ENCODE assay signal across 7 mouse cellular contexts in genomic region chr4:155803340-155804041, GRCm38 (mm10). TPM values are rescaled to one million over a fixed set of nuclear protein-coding genes. Genes with fewer than 3 reads are reported as not detected.
DNase-seq lines count a peak whose midpoint lies in the region; ATAC-seq lines count a peak whose summit lies in the region.

No protein-coding gene starts in this region.

- DNase-seq in adrenal gland, adult 8-10 months, result peak; percentile 92
- DNase-seq in embryo, embryonic 9.5 days (ENCODE audit: extremely low spot score), result peak; percentile 96
- peak; percentile 91 for DNase-seq in kidney, adult 11 months
- DNase-seq in limb, embryonic 10.5 days (ENCODE audit: low spot score), result peak; percentile 98
- DNase-seq in spleen, adult 12 weeks (ENCODE audit: low spot score), result peak; percentile 92

- peak overlapping the region; percentile 87 for H3K27ac ChIP-seq in limb, embryonic 10.5 days
- peak overlapping the region; percentile 71 for H3K27ac ChIP-seq in midbrain, embryonic 13.5 days

- H3K9ac ChIP-seq in midbrain, embryonic 13.5 days (replicated peaks), result peak overlapping the region; percentile 87

- ATAC-seq in granulocyte monocyte progenitor cell, adult 5-6 weeks (replicated peaks; ENCODE audit: poor library complexity, severe bottlenecking), result peak; percentile 98
- ATAC-seq in midbrain, embryonic 13.5 days, result peak; percentile 99

- WGBS in limb, embryonic 10.5 days, result under 1% methylated on average over 58 of the region's 58 CpGs
- WGBS in midbrain, embryonic 13.5 days, result 1% methylated on average over 58 of the region's 58 CpGs

- peaks cover 39% of the 10 kb centered on the region for H3K36me3 ChIP-seq in limb, embryonic 10.5 days
- H3K36me3 ChIP-seq in midbrain, embryonic 13.5 days, result peaks cover 20% of the 10 kb centered on the region

- peak overlapping the region; percentile 83 for H3K4me2 ChIP-seq in midbrain, embryonic 13.5 days (replicated peaks)

- peak overlapping the region; percentile 95 for H3K4me3 ChIP-seq in limb, embryonic 10.5 days
- peak overlapping the region; percentile 96 for H3K4me3 ChIP-seq in midbrain, embryonic 13.5 days (replicated peaks)

- H3K27me3 ChIP-seq in limb, embryonic 10.5 days (ENCODE audit: low read depth, poor library complexity, severe bottlenecking), result no peaks in the 10 kb centered on the region
- no peaks in the 10 kb centered on the region for H3K27me3 ChIP-seq in midbrain, embryonic 13.5 days

- no peaks in the 10 kb centered on the region for H3K9me3 ChIP-seq in limb, embryonic 10.5 days (replicated peaks)
- no peaks in the 10 kb centered on the region for H3K9me3 ChIP-seq in midbrain, embryonic 13.5 days

- peaks cover 19% of the 10 kb centered on the region for H3K4me1 ChIP-seq in limb, embryonic 10.5 days
- peaks cover 19% of the 10 kb centered on the region for H3K4me1 ChIP-seq in midbrain, embryonic 13.5 days (replicated peaks)

RNA-seq across cellular contexts. Expression of gene Mrpl20, which starts 0.8 kb away (rescaled TPM):
- 100 to 1,000 TPM; 102 to 144 (median 126) TPM for total RNA-seq in adrenal gland, adult 8-10 months (2022)
- 191 and 198 TPM in 2 replicates for total RNA-seq in granulocyte monocyte progenitor cell, adult 5-6 weeks (2014; fragmentation: Nextera tagmentation)
- total RNA-seq in granulocyte monocyte progenitor cell, adult 5-6 weeks (2017), result 84.2 and 91.1 TPM in 2 replicates
- 246 and 297 TPM in 2 replicates for polyA plus RNA-seq in limb, embryonic 10.5 days (2016; fragmentation: Nextera tagmentation; extraction: Ambion mirVana)
- 259 and 262 TPM in 2 replicates for polyA plus RNA-seq in midbrain, embryonic 13.5 days (2015; fragmentation: Nextera tagmentation; extraction: Ambion mirVana)

RNA-seq across cellular contexts. Expression of gene Ccnl2, which starts 8.8 kb away (rescaled TPM):
- 100 to 1,000 TPM in 3 of 4 experiments, 10 to 100 TPM in 1; 88.5 to 164 (median 122) TPM for total RNA-seq in adrenal gland, adult 8-10 months (2022)
- total RNA-seq in granulocyte monocyte progenitor cell, adult 5-6 weeks (2014; fragmentation: Nextera tagmentation), result 94.6 and 104 TPM in 2 replicates
- 75.5 and 84.0 TPM in 2 replicates for total RNA-seq in granulocyte monocyte progenitor cell, adult 5-6 weeks (2017)
- polyA plus RNA-seq in limb, embryonic 10.5 days (2016; fragmentation: Nextera tagmentation; extraction: Ambion mirVana), result 174 and 196 TPM in 2 replicates
- polyA plus RNA-seq in midbrain, embryonic 13.5 days (2015; fragmentation: Nextera tagmentation; extraction: Ambion mirVana), result 182 and 189 TPM in 2 replicates

RNA-seq across cellular contexts. Expression of gene Ankrd65, which starts 13.3 kb away (rescaled TPM):
- total RNA-seq in adrenal gland, adult 8-10 months (2022), result not detected
- not detected in 2 replicates for total RNA-seq in granulocyte monocyte progenitor cell, adult 5-6 weeks (2014; fragmentation: Nextera tagmentation)
- total RNA-seq in granulocyte monocyte progenitor cell, adult 5-6 weeks (2017), result not detected in 2 replicates
- 0.18 TPM in 1 of 2 replicates, not detected in the other for polyA plus RNA-seq in limb, embryonic 10.5 days (2016; fragmentation: Nextera tagmentation; extraction: Ambion mirVana)
- not detected in 2 replicates for polyA plus RNA-seq in midbrain, embryonic 13.5 days (2015; fragmentation: Nextera tagmentation; extraction: Ambion mirVana)

RNA-seq across cellular contexts. Expression of gene Tmem88b, which starts 17.8 kb away (rescaled TPM):
- 1 to 10 TPM in 1 of 4 experiments, under 1 TPM in 3; 0.17 to 1.0 (median 0.62) TPM for total RNA-seq in adrenal gland, adult 8-10 months (2022)
- total RNA-seq in granulocyte monocyte progenitor cell, adult 5-6 weeks (2014; fragmentation: Nextera tagmentation), result not detected in 2 replicates
- not detected in 2 replicates for total RNA-seq in granulocyte monocyte progenitor cell, adult 5-6 weeks (2017)
- polyA plus RNA-seq in limb, embryonic 10.5 days (2016; fragmentation: Nextera tagmentation; extraction: Ambion mirVana), result 0.30 and 0.33 TPM in 2 replicates
- 0.40 and 0.58 TPM in 2 replicates for polyA plus RNA-seq in midbrain, embryonic 13.5 days (2015; fragmentation: Nextera tagmentation; extraction: Ambion mirVana)

RNA-seq across cellular contexts. Expression of gene Aurkaip1, which starts 27.6 kb away (rescaled TPM):
- 100 to 1,000 TPM; 134 to 175 (median 158) TPM for total RNA-seq in adrenal gland, adult 8-10 months (2022)
- total RNA-seq in granulocyte monocyte progenitor cell, adult 5-6 weeks (2014; fragmentation: Nextera tagmentation), result 130 and 149 TPM in 2 replicates
- 101 and 159 TPM in 2 replicates for total RNA-seq in granulocyte monocyte progenitor cell, adult 5-6 weeks (2017)
- polyA plus RNA-seq in limb, embryonic 10.5 days (2016; fragmentation: Nextera tagmentation; extraction: Ambion mirVana), result 186 and 204 TPM in 2 replicates
- polyA plus RNA-seq in midbrain, embryonic 13.5 days (2015; fragmentation: Nextera tagmentation; extraction: Ambion mirVana), result 140 and 146 TPM in 2 replicates

Comparison
In these comparisons a context has a peak if more than half of its experiments do, and no peak if none do; other contexts are left out.
1. Peak in every context shown above with its lines: DNase-seq, ATAC-seq, H3K4me3 ChIP-seq and H3K27ac ChIP-seq.